ENCODE assay signal across 11 mouse cellular contexts in genomic region chr19:6445761-6446423, GRCm38 (mm10). TPM values are rescaled to one million over a fixed set of nuclear protein-coding genes. Genes with fewer than 3 reads are reported as not detected.
DNase-seq lines count a peak whose midpoint lies in the region; ATAC-seq and TF ChIP-seq lines count a peak whose summit lies in the region.
"Had no signal": no experiment of that assay in that cellular context is flagged by ENCODE, and none has a peak within 500 bp of the region (broad histone marks: within the 10 kb centered on the region; RNA-seq: fewer than 3 reads in every experiment).

No protein-coding gene starts in this region.

- WGBS in kidney, postnatal 0 days, result 43% methylated on average over 10 of the region's 10 CpGs
- 5% methylated on average over 10 of the region's 10 CpGs for WGBS in forebrain, embryonic 14.5 days
- WGBS in midbrain, embryonic 14.5 days, result 2% methylated on average over 10 of the region's 10 CpGs

- H3K9ac ChIP-seq in kidney, postnatal 0 days (ENCODE audit: low read depth, low read length), result no peak overlapping the region
- H3K9ac ChIP-seq in forebrain, embryonic 14.5 days (ENCODE audit: low read length), result peak overlapping the region; percentile 25; the same call in 1 of the 2 replicates
- H3K9ac ChIP-seq in midbrain, embryonic 14.5 days (replicated peaks; ENCODE audit: low read length), result peak overlapping the region; percentile 36

- ATAC-seq in kidney, postnatal 0 days (replicated peaks; ENCODE audit: low FRiP score, low read depth), result peak; percentile 74
- peak; percentile 94 for ATAC-seq in forebrain, embryonic 14.5 days
- peak; percentile 90 for ATAC-seq in midbrain, embryonic 14.5 days (ENCODE audit: low FRiP score, low TSS enrichment)
- no peak for ATAC-seq in erythroblast, adult 5-6 weeks (replicated peaks; ENCODE audit: low FRiP score, poor library complexity, severe bottlenecking)

- TF ChIP-seq CTCF in kidney, postnatal 0 days (IDR thresholded peaks at IDR 0.05; ENCODE audit: low read depth), result no peak

- H3K9me3 ChIP-seq in kidney, postnatal 0 days (replicated peaks; ENCODE audit: low read length), result no peaks in the 10 kb centered on the region
- H3K9me3 ChIP-seq in forebrain, embryonic 14.5 days (replicated peaks; ENCODE audit: control insufficient read depth, low read length), result no peaks in the 10 kb centered on the region
- H3K9me3 ChIP-seq in midbrain, embryonic 14.5 days (ENCODE audit: control insufficient read depth, low read length), result no peaks in the 10 kb centered on the region

- peak; percentile 75 for DNase-seq in kidney, postnatal 0 days (ENCODE audit: low spot score)
- no peak for DNase-seq in kidney, postnatal 25 days
- DNase-seq in MN1 (ENCODE audit: low spot score), result peak; percentile 69
- DNase-seq in forebrain, embryonic 14.5 days (ENCODE audit: low spot score), result peak; percentile 91
- peak; percentile 92 for DNase-seq in midbrain, embryonic 14.5 days
- DNase-seq in c-Kit-positive CD71-positive TER-119-positive erythroid progenitor cells, embryonic 14.5 days (ENCODE audit: low spot score), result no peak
- DNase-seq in ovary, adult 18-20 months (ENCODE audit: low spot score), result no peak
- DNase-seq: gastrocnemius, postnatal 10 days had no signal

- H3K27ac ChIP-seq in kidney, postnatal 0 days, result no peak overlapping the region
- H3K27ac ChIP-seq in forebrain, embryonic 14.5 days (ENCODE audit: low read depth, low read length), result peak overlapping the region; percentile 67
- peak overlapping the region; percentile 88 for H3K27ac ChIP-seq in midbrain, embryonic 14.5 days (replicated peaks; ENCODE audit: low read depth, low read length)

- no peak overlapping the region for H3K4me2 ChIP-seq in kidney, postnatal 0 days (ENCODE audit: low read length)
- H3K4me2 ChIP-seq in forebrain, embryonic 14.5 days (ENCODE audit: low read length), result peak overlapping the region; percentile 18
- H3K4me2 ChIP-seq in midbrain, embryonic 14.5 days (ENCODE audit: low read length), result peak overlapping the region; percentile 38
- H3K4me2 ChIP-seq: liver, embryonic 11.5 days had no signal

- H3K4me1 ChIP-seq in kidney, postnatal 0 days (replicated peaks; ENCODE audit: insufficient read depth, low read length), result peaks cover 14% of the 10 kb centered on the region
- H3K4me1 ChIP-seq in forebrain, embryonic 14.5 days (ENCODE audit: control insufficient read depth, insufficient read depth, low read length), result peaks cover 51% of the 10 kb centered on the region
- H3K4me1 ChIP-seq in midbrain, embryonic 14.5 days (ENCODE audit: control insufficient read depth, insufficient read depth, low read length), result peaks cover 77% of the 10 kb centered on the region

- H3K36me3 ChIP-seq in kidney, postnatal 0 days (ENCODE audit: insufficient read depth, low read length), result no peaks in the 10 kb centered on the region
- H3K36me3 ChIP-seq in forebrain, embryonic 14.5 days (ENCODE audit: control insufficient read depth, insufficient read depth, low read length), result no peaks in the 10 kb centered on the region
- no peaks in the 10 kb centered on the region; the same call in 1 of the 2 replicates for H3K36me3 ChIP-seq in midbrain, embryonic 14.5 days (ENCODE audit: control insufficient read depth, insufficient read depth, low read length)

- H3K27me3 ChIP-seq in kidney, postnatal 0 days (ENCODE audit: insufficient read depth, low read length), result no peaks in the 10 kb centered on the region
- no peaks in the 10 kb centered on the region for H3K27me3 ChIP-seq in forebrain, embryonic 14.5 days (replicated peaks; ENCODE audit: control insufficient read depth, insufficient read depth, low read length)
- no peaks in the 10 kb centered on the region for H3K27me3 ChIP-seq in midbrain, embryonic 14.5 days (ENCODE audit: control insufficient read depth, insufficient read depth, low read length)

- H3K4me3 ChIP-seq in kidney, postnatal 0 days (replicated peaks; ENCODE audit: low read depth, low read length), result no peak overlapping the region
- H3K4me3 ChIP-seq in forebrain, embryonic 14.5 days (ENCODE audit: low read depth, low read length), result no peak overlapping the region
- H3K4me3 ChIP-seq in midbrain, embryonic 14.5 days (replicated peaks; ENCODE audit: low read depth, low read length), result peak overlapping the region; percentile 7; the same call in 1 of the 2 replicates

RNA-seq across cellular contexts. Expression of gene Nrxn2, which starts 27.4 kb away (rescaled TPM):
- 5.9 and 6.7 TPM in 2 replicates for polyA plus RNA-seq in kidney, postnatal 0 days (2015; fragmentation: Nextera tagmentation; extraction: Ambion mirVana)
- 39.5 and 41.7 TPM in 2 replicates for polyA plus RNA-seq in forebrain, embryonic 14.5 days (2014; fragmentation: Nextera tagmentation; extraction: Ambion mirVana)
- 54.1 and 105 TPM in 2 replicates for polyA plus RNA-seq in midbrain, embryonic 14.5 days (2014; fragmentation: Nextera tagmentation; extraction: Ambion mirVana)
- not detected in 2 replicates for total RNA-seq in erythroblast, adult 5-6 weeks (2015; ENCODE audit: low replicate concordance)
- not detected in 2 replicates for total RNA-seq in erythroblast, adult 5-6 weeks (2017; ENCODE audit: low replicate concordance)
- total RNA-seq: monocyte, adult 5-6 weeks had no signal

RNA-seq across cellular contexts. Expression of gene Rasgrp2, which starts 46.8 kb away (rescaled TPM):
- polyA plus RNA-seq in kidney, postnatal 0 days (2015; fragmentation: Nextera tagmentation; extraction: Ambion mirVana), result 97.5 and 116 TPM in 2 replicates
- 28.6 and 30.7 TPM in 2 replicates for polyA plus RNA-seq in forebrain, embryonic 14.5 days (2014; fragmentation: Nextera tagmentation; extraction: Ambion mirVana)
- 32.9 and 58.5 TPM in 2 replicates for polyA plus RNA-seq in midbrain, embryonic 14.5 days (2014; fragmentation: Nextera tagmentation; extraction: Ambion mirVana)
- 55.4 and 90.1 TPM in 2 replicates for total RNA-seq in erythroblast, adult 5-6 weeks (2015; ENCODE audit: low replicate concordance)
- total RNA-seq in erythroblast, adult 5-6 weeks (2017; ENCODE audit: low replicate concordance), result 31.9 and 39.0 TPM in 2 replicates

Comparison
In these comparisons a context has a peak if more than half of its experiments do, and no peak if none do; other contexts are left out.
1. DNase-seq: peak in kidney, postnatal 0 days (single experiment), MN1 (single experiment), forebrain, embryonic 14.5 days (single experiment) and midbrain, embryonic 14.5 days (single experiment); none in kidney, postnatal 25 days (0 of 2), c-Kit-positive CD71-positive TER-119-positive erythroid progenitor cells, embryonic 14.5 days (single experiment) and ovary, adult 18-20 months (single experiment).